8 mouse cellular contexts compared by ENCODE assay signal in genomic region chr10:106470533-106471205, GRCm38 (mm10). TPM values are rescaled to one million over a fixed set of nuclear protein-coding genes. Genes with fewer than 3 reads are reported as not detected.
DNase-seq lines count a peak whose midpoint lies in the region; ATAC-seq and TF ChIP-seq lines count a peak whose summit lies in the region.

No protein-coding gene starts in this region.

- H3K4me3 ChIP-seq in kidney, embryonic 14.5 days (ENCODE audit: low read length) = peak overlapping the region; percentile 46
- H3K4me3 ChIP-seq in embryonic facial prominence, embryonic 15.5 days (replicated peaks) = peak overlapping the region; percentile 52
- H3K4me3 ChIP-seq in limb, embryonic 14.5 days (replicated peaks; ENCODE audit: low read length) = peak overlapping the region; percentile 43
- H3K4me3 ChIP-seq in stomach, embryonic 16.5 days (replicated peaks; ENCODE audit: low read length) = peak overlapping the region; percentile 52

- no peak overlapping the region for H3K27ac ChIP-seq in kidney, embryonic 14.5 days (ENCODE audit: low read depth, low read length)
- no peak overlapping the region for H3K27ac ChIP-seq in embryonic facial prominence, embryonic 15.5 days (replicated peaks)
- no peak overlapping the region for H3K27ac ChIP-seq in limb, embryonic 14.5 days (replicated peaks; ENCODE audit: low read depth, low read length)
- H3K27ac ChIP-seq in stomach, embryonic 16.5 days (ENCODE audit: low read length) = no peak overlapping the region

- H3K36me3 ChIP-seq in kidney, embryonic 14.5 days (ENCODE audit: control insufficient read depth, insufficient read depth, low read length) = no peaks in the 10 kb centered on the region
- no peaks in the 10 kb centered on the region for H3K36me3 ChIP-seq in embryonic facial prominence, embryonic 15.5 days
- no peaks in the 10 kb centered on the region for H3K36me3 ChIP-seq in limb, embryonic 14.5 days (ENCODE audit: control insufficient read depth, insufficient read depth, low read length)
- no peaks in the 10 kb centered on the region for H3K36me3 ChIP-seq in stomach, embryonic 16.5 days (ENCODE audit: control insufficient read depth, insufficient read depth, low read length)

- 13% methylated on average over 17 of the region's 18 CpGs for WGBS in kidney, embryonic 14.5 days
- WGBS in embryonic facial prominence, embryonic 15.5 days = 5% methylated on average over 18 of the region's 18 CpGs
- 10% methylated on average over 18 of the region's 18 CpGs for WGBS in limb, embryonic 14.5 days
- 9% methylated on average over 17 of the region's 18 CpGs for WGBS in stomach, embryonic 16.5 days

- H3K4me2 ChIP-seq in kidney, embryonic 14.5 days (replicated peaks; ENCODE audit: low read depth, low read length) = peak overlapping the region; percentile 78
- peak overlapping the region; percentile 77 for H3K4me2 ChIP-seq in embryonic facial prominence, embryonic 15.5 days (replicated peaks)
- peak overlapping the region; percentile 80 for H3K4me2 ChIP-seq in limb, embryonic 14.5 days (replicated peaks; ENCODE audit: low read depth, low read length, severe bottlenecking)
- H3K4me2 ChIP-seq in stomach, embryonic 16.5 days (ENCODE audit: low read depth, low read length) = peak overlapping the region; percentile 68

- no peaks in the 10 kb centered on the region for H3K9me3 ChIP-seq in kidney, embryonic 14.5 days (ENCODE audit: control insufficient read depth, low read length)
- H3K9me3 ChIP-seq in embryonic facial prominence, embryonic 15.5 days (replicated peaks) = no peaks in the 10 kb centered on the region
- no peaks in the 10 kb centered on the region for H3K9me3 ChIP-seq in limb, embryonic 14.5 days (ENCODE audit: control insufficient read depth, low read length)
- no peaks in the 10 kb centered on the region for H3K9me3 ChIP-seq in stomach, embryonic 16.5 days (replicated peaks; ENCODE audit: control insufficient read depth, low read length)

- no peak overlapping the region for H3K9ac ChIP-seq in kidney, embryonic 14.5 days (ENCODE audit: low read depth, low read length)
- no peak overlapping the region for H3K9ac ChIP-seq in embryonic facial prominence, embryonic 15.5 days
- peak overlapping the region; percentile 45 for H3K9ac ChIP-seq in limb, embryonic 14.5 days (ENCODE audit: low read depth, low read length, severe bottlenecking)
- peak overlapping the region; percentile 48 for H3K9ac ChIP-seq in stomach, embryonic 16.5 days (ENCODE audit: low read length)

- DNase-seq in kidney, adult 9 months = no peak
- peak; percentile 47 for DNase-seq in brain, adult 2 months (ENCODE audit: low read depth, low spot score)
- peak; percentile 3 for DNase-seq in limb, embryonic 14.5 days (ENCODE audit: low spot score)
- DNase-seq in thymus, postnatal 14 days = no peak
- no peak for DNase-seq in testis, postnatal 10 days (ENCODE audit: low spot score)

- peaks cover 9% of the 10 kb centered on the region; the same call in 1 of the 2 replicates for H3K27me3 ChIP-seq in kidney, embryonic 14.5 days (ENCODE audit: control insufficient read depth, insufficient read depth, low read length)
- peaks cover 17% of the 10 kb centered on the region for H3K27me3 ChIP-seq in embryonic facial prominence, embryonic 15.5 days
- peaks cover 15% of the 10 kb centered on the region; the same call in 1 of the 2 replicates for H3K27me3 ChIP-seq in limb, embryonic 14.5 days (ENCODE audit: control insufficient read depth, insufficient read depth, low read length)
- H3K27me3 ChIP-seq in stomach, embryonic 16.5 days (ENCODE audit: control insufficient read depth, insufficient read depth, low read length) = no peaks in the 10 kb centered on the region; the same call in none of the 2 replicates

- peak; percentile 17; the same call in 1 of the 2 replicates for ATAC-seq in kidney, embryonic 14.5 days (ENCODE audit: low FRiP score, low TSS enrichment)
- no peak for ATAC-seq in embryonic facial prominence, embryonic 15.5 days (ENCODE audit: insufficient number of reproducible peaks, low FRiP score, low TSS enrichment, low read depth)
- ATAC-seq in limb, embryonic 14.5 days (ENCODE audit: low FRiP score, low read depth) = no peak
- 0 out of 2 replicates have a peak, but pooled peaks have one; percentile 5 for ATAC-seq in stomach, embryonic 16.5 days (ENCODE audit: insufficient read depth, low FRiP score)

- TF ChIP-seq POLR2A in limb, embryonic 14.5 days (IDR thresholded peaks at IDR 0.05; ENCODE audit: borderline replicate concordance, extremely low read depth, insufficient read depth, insufficient read length) = no peak

- no peaks in the 10 kb centered on the region for H3K4me1 ChIP-seq in kidney, embryonic 14.5 days (ENCODE audit: control insufficient read depth, insufficient read depth, low read length)
- peaks cover 11% of the 10 kb centered on the region; the same call in 1 of the 2 replicates for H3K4me1 ChIP-seq in embryonic facial prominence, embryonic 15.5 days
- H3K4me1 ChIP-seq in limb, embryonic 14.5 days (ENCODE audit: control insufficient read depth, insufficient read depth, low read length) = 0 out of 2 replicates have a peak, but pooled peaks cover 3% of the 10 kb centered on the region
- no peaks in the 10 kb centered on the region for H3K4me1 ChIP-seq in stomach, embryonic 16.5 days (ENCODE audit: control insufficient read depth, insufficient read depth, low read length)

RNA-seq across cellular contexts. Expression of gene Ppfia2, which starts 0.5 kb away (rescaled TPM):
- 0.28 and 0.41 TPM in 2 replicates for polyA plus RNA-seq in kidney, embryonic 14.5 days (2014; fragmentation: Nextera tagmentation; extraction: Ambion mirVana)
- polyA plus RNA-seq in embryonic facial prominence, embryonic 15.5 days (2015; fragmentation: Nextera tagmentation; extraction: Ambion mirVana) = 1.4 TPM in 2 replicates
- 0.64 and 0.81 TPM in 2 replicates for polyA plus RNA-seq in limb, embryonic 14.5 days (2012; rRNA removed)
- polyA plus RNA-seq in limb, embryonic 14.5 days (2014; fragmentation: Nextera tagmentation; extraction: Ambion mirVana) = 0.66 and 0.70 TPM in 2 replicates
- 0.87 and 0.89 TPM in 2 replicates for polyA plus RNA-seq in stomach, embryonic 16.5 days (2015; fragmentation: Nextera tagmentation; extraction: Ambion mirVana)

Comparison
In these comparisons a context has a peak if more than half of its experiments do, and no peak if none do; other contexts are left out.
1. ATAC-seq: peak in kidney, embryonic 14.5 days (single experiment) and stomach, embryonic 16.5 days (single experiment); none in embryonic facial prominence, embryonic 15.5 days (single experiment) and limb, embryonic 14.5 days (single experiment).
2. H3K9ac ChIP-seq: peak in limb, embryonic 14.5 days (single experiment) and stomach, embryonic 16.5 days (single experiment); none in kidney, embryonic 14.5 days (single experiment) and embryonic facial prominence, embryonic 15.5 days (single experiment).
3. DNase-seq: peak in brain, adult 2 months (single experiment) and limb, embryonic 14.5 days (single experiment); none in kidney, adult 9 months (single experiment), thymus, postnatal 14 days (single experiment) and testis, postnatal 10 days (single experiment).
4. Peak in every context shown above with its lines, with median percentiles within 50 percentile points of each other: H3K4me2 ChIP-seq and H3K4me3 ChIP-seq.